ENCODE assay signal across 11 mouse cellular contexts in the genomic region with DNA sequence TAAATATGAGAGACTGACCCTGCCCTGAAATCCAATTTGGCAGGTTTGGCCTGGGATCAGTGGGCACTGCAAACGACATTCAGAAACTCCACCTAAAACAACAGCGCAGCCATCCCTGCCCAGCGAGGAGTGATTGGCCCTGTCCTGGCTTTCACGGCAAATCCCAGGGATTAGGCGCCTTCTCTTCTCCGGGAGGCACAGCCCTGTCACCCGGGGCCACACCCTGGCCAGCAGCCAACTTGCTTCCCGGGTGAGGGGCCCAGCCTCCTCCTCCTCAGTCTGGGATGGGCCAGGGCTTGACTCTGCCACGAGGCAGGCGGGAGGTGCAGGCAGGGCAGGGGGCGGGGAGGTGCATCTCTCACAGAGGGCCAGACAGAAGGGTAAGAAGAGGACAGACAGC.
A peak's percentile ranks its signal among the peaks of the same experiment; 100 is the strongest.
DNase-seq lines count a peak whose midpoint lies in the region; ATAC-seq and TF ChIP-seq lines count a peak whose summit lies in the region.
"Had no signal": no experiment of that assay in that cellular context is flagged by ENCODE, and none has a peak within 500 bp of the region (broad histone marks: within the 10 kb centered on the region; RNA-seq: fewer than 3 reads in every experiment).

No protein-coding gene starts in this region.

- H3K4me3 ChIP-seq in cerebellum, adult 2 months (replicated peaks; ENCODE audit: insufficient read depth, low read depth, low read length): no peak overlapping the region
- no peak overlapping the region for H3K4me3 ChIP-seq in intestine, embryonic 14.5 days (ENCODE audit: low read depth, low read length)
- H3K4me3 ChIP-seq in intestine, postnatal 0 days (ENCODE audit: low read depth, low read length): no peak overlapping the region
- no peak overlapping the region for H3K4me3 ChIP-seq in neural tube, embryonic 12.5 days
- H3K4me3 ChIP-seq in neural tube, embryonic 15.5 days (replicated peaks): no peak overlapping the region
- H3K4me3 ChIP-seq in stomach, embryonic 16.5 days (replicated peaks; ENCODE audit: low read length): no peak overlapping the region

- 37% methylated on average over 11 of the region's 11 CpGs for WGBS in cerebellum, adult 2 months
- WGBS in intestine, embryonic 14.5 days: 26% methylated on average over 11 of the region's 11 CpGs
- WGBS in intestine, postnatal 0 days: 22% methylated on average over 11 of the region's 11 CpGs
- WGBS in neural tube, embryonic 12.5 days: 42% methylated on average over 11 of the region's 11 CpGs
- WGBS in neural tube, embryonic 15.5 days: 33% methylated on average over 11 of the region's 11 CpGs
- WGBS in stomach, embryonic 16.5 days: 23% methylated on average over 11 of the region's 11 CpGs

- DNase-seq in cerebellum, postnatal 10 days: peak; percentile 37 to 55
- DNase-seq in cerebellum, adult 2 months: no peak
- no peak for DNase-seq in intestine, embryonic 14.5 days (ENCODE audit: low spot score)
- DNase-seq in embryo, embryonic 10 days (ENCODE audit: low spot score): no peak
- DNase-seq: cerebellum, adult 9-11 months; gastrocnemius, postnatal 36 days; thymus, postnatal 25 days had no signal

- H3K4me2 ChIP-seq in intestine, embryonic 14.5 days (ENCODE audit: low read length): no peak overlapping the region
- no peak overlapping the region for H3K4me2 ChIP-seq in intestine, postnatal 0 days (replicated peaks; ENCODE audit: low read depth)
- no peak overlapping the region for H3K4me2 ChIP-seq in neural tube, embryonic 12.5 days (replicated peaks)
- H3K4me2 ChIP-seq in neural tube, embryonic 15.5 days: no peak overlapping the region
- H3K4me2 ChIP-seq in stomach, embryonic 16.5 days (ENCODE audit: low read depth, low read length): no peak overlapping the region

- TF ChIP-seq POLR2A in cerebellum, adult 2 months (IDR thresholded peaks at IDR 0.05; ENCODE audit: borderline replicate concordance, insufficient read depth, low read length): no peak

- ATAC-seq in intestine, embryonic 14.5 days (replicated peaks; ENCODE audit: low FRiP score, low TSS enrichment, low read depth): 0 out of 2 replicates have a peak, but pooled peaks have one; percentile 48
- ATAC-seq in intestine, postnatal 0 days: no peak
- 0 out of 2 replicates have a peak, but pooled peaks have one; percentile 41 for ATAC-seq in neural tube, embryonic 12.5 days (ENCODE audit: low FRiP score, low read depth)
- no peak for ATAC-seq in neural tube, embryonic 15.5 days (ENCODE audit: low FRiP score)
- peak; percentile 58; the same call in 1 of the 2 replicates for ATAC-seq in stomach, embryonic 16.5 days (ENCODE audit: insufficient read depth, low FRiP score)

- no peaks in the 10 kb centered on the region for H3K4me1 ChIP-seq in cerebellum, adult 2 months (ENCODE audit: control insufficient read depth, insufficient read depth, low read length)
- 0 out of 2 replicates have a peak, but pooled peaks cover 9% of the 10 kb centered on the region for H3K4me1 ChIP-seq in intestine, embryonic 14.5 days (replicated peaks; ENCODE audit: control insufficient read depth, insufficient read depth, low read length)
- H3K4me1 ChIP-seq in intestine, postnatal 0 days (replicated peaks; ENCODE audit: control insufficient read depth, insufficient read depth, low read length): no peaks in the 10 kb centered on the region
- peaks cover 19% of the 10 kb centered on the region for H3K4me1 ChIP-seq in neural tube, embryonic 12.5 days
- peaks cover 4% of the 10 kb centered on the region; the same call in 1 of the 2 replicates for H3K4me1 ChIP-seq in neural tube, embryonic 15.5 days
- H3K4me1 ChIP-seq in stomach, embryonic 16.5 days (ENCODE audit: control insufficient read depth, insufficient read depth, low read length): 0 out of 2 replicates have a peak, but pooled peaks cover 12% of the 10 kb centered on the region

- H3K36me3 ChIP-seq in intestine, embryonic 14.5 days (ENCODE audit: control insufficient read depth, insufficient read depth, low read length): peaks cover 3% of the 10 kb centered on the region; the same call in 1 of the 2 replicates
- peaks cover 6% of the 10 kb centered on the region; the same call in 1 of the 2 replicates for H3K36me3 ChIP-seq in intestine, postnatal 0 days (ENCODE audit: control insufficient read depth, insufficient read depth)
- H3K36me3 ChIP-seq in neural tube, embryonic 12.5 days: 0 out of 2 replicates have a peak, but pooled peaks cover 3% of the 10 kb centered on the region
- H3K36me3 ChIP-seq in neural tube, embryonic 15.5 days: no peaks in the 10 kb centered on the region
- peaks cover 3% of the 10 kb centered on the region; the same call in 1 of the 2 replicates for H3K36me3 ChIP-seq in stomach, embryonic 16.5 days (ENCODE audit: control insufficient read depth, insufficient read depth, low read length)

- no peak overlapping the region for H3K9ac ChIP-seq in intestine, embryonic 14.5 days (ENCODE audit: low read length)
- H3K9ac ChIP-seq in intestine, postnatal 0 days (ENCODE audit: low read depth, low read length): no peak overlapping the region
- H3K9ac ChIP-seq in neural tube, embryonic 12.5 days: no peak overlapping the region
- H3K9ac ChIP-seq in neural tube, embryonic 15.5 days (replicated peaks): no peak overlapping the region
- H3K9ac ChIP-seq in stomach, embryonic 16.5 days (ENCODE audit: low read length): no peak overlapping the region; the same call in 1 of the 2 replicates

- H3K9me3 ChIP-seq in intestine, embryonic 14.5 days (ENCODE audit: control insufficient read depth, low read length): no peaks in the 10 kb centered on the region
- H3K9me3 ChIP-seq in intestine, postnatal 0 days (ENCODE audit: control insufficient read depth): no peaks in the 10 kb centered on the region
- no peaks in the 10 kb centered on the region for H3K9me3 ChIP-seq in neural tube, embryonic 12.5 days
- H3K9me3 ChIP-seq in neural tube, embryonic 15.5 days (replicated peaks): no peaks in the 10 kb centered on the region
- H3K9me3 ChIP-seq in stomach, embryonic 16.5 days (replicated peaks; ENCODE audit: control insufficient read depth, low read length): no peaks in the 10 kb centered on the region

- no peak overlapping the region for H3K27ac ChIP-seq in cerebellum, adult 2 months (ENCODE audit: insufficient read depth, low read length)
- no peak overlapping the region for H3K27ac ChIP-seq in intestine, embryonic 14.5 days (ENCODE audit: low read depth)
- no peak overlapping the region for H3K27ac ChIP-seq in intestine, postnatal 0 days (ENCODE audit: low read depth, low read length)
- H3K27ac ChIP-seq in neural tube, embryonic 12.5 days: no peak overlapping the region
- no peak overlapping the region for H3K27ac ChIP-seq in neural tube, embryonic 15.5 days (replicated peaks)
- H3K27ac ChIP-seq in stomach, embryonic 16.5 days (ENCODE audit: low read length): no peak overlapping the region

- TF ChIP-seq CTCF in cerebellum, adult 2 months (IDR thresholded peaks at IDR 0.05; ENCODE audit: borderline replicate concordance, insufficient read depth, low read depth, low read length): no peak
- no peak for TF ChIP-seq CTCF in intestine, postnatal 0 days (IDR thresholded peaks at IDR 0.05; ENCODE audit: low read depth)

- H3K27me3 ChIP-seq in cerebellum, adult 2 months (ENCODE audit: control insufficient read depth, insufficient read depth, low read length): no peaks in the 10 kb centered on the region
- H3K27me3 ChIP-seq in intestine, embryonic 14.5 days (replicated peaks; ENCODE audit: control insufficient read depth, insufficient read depth, low read length): no peaks in the 10 kb centered on the region
- no peaks in the 10 kb centered on the region for H3K27me3 ChIP-seq in intestine, postnatal 0 days (replicated peaks; ENCODE audit: control insufficient read depth, insufficient read depth, low read length)
- no peaks in the 10 kb centered on the region for H3K27me3 ChIP-seq in neural tube, embryonic 12.5 days (replicated peaks)
- H3K27me3 ChIP-seq in neural tube, embryonic 15.5 days (replicated peaks): no peaks in the 10 kb centered on the region
- no peaks in the 10 kb centered on the region; the same call in 1 of the 2 replicates for H3K27me3 ChIP-seq in stomach, embryonic 16.5 days (ENCODE audit: control insufficient read depth, insufficient read depth, low read length)

Comparison
In these comparisons a context has a peak if more than half of its experiments do, and no peak if none do; other contexts are left out.
1. DNase-seq: peak in cerebellum, postnatal 10 days (2 of 2); none in cerebellum, adult 2 months (0 of 2), intestine, embryonic 14.5 days (single experiment) and embryo, embryonic 10 days (single experiment).
2. ATAC-seq: peak in intestine, embryonic 14.5 days (single experiment), neural tube, embryonic 12.5 days (single experiment) and stomach, embryonic 16.5 days (single experiment); none in intestine, postnatal 0 days (single experiment) and neural tube, embryonic 15.5 days (single experiment).